Mouse (Mus musculus) intestine, embryonic 14.5 days (tissue): ENCODE data around the gene Oat. TPM values are rescaled to one million over a fixed set of nuclear protein-coding genes. Genes with fewer than 3 reads are reported as not detected.

Source experiments
- ATAC-seq: fragments of 200-750 bp; cut with Nextera tagmentation; replicated peaks from 2 replicates; pipeline ENCODE4 v1.8.0; 2017; ENCODE audit warnings: low read depth, moderate number of reproducible peaks, moderate TSS enrichment, moderate library complexity; ENCODE audit not compliant: low FRiP score, low TSS enrichment
- DNase-seq: peaks from one replicate; pipeline ENCODE4 v3.0.0-alpha.2; 2018; ENCODE audit warnings: low spot score
- H3K27ac ChIP-seq: fragments of 300-500 bp; sonication (generic); 2 replicates; pipeline ENCODE4 v1.5.1; 2014; ENCODE audit warnings: low read depth, mild to moderate bottlenecking, control low read depth
- H3K27me3 ChIP-seq: fragments of 300-500 bp; sonication (generic); replicated peaks from 2 replicates; pipeline ENCODE4 v1.6.1; 2014; ENCODE audit warnings: low read length, control low read depth; ENCODE audit not compliant: control insufficient read depth, insufficient read depth
- H3K36me3 ChIP-seq: fragments of 300-500 bp; sonication (generic); 2 replicates; pipeline ENCODE4 v1.6.1; 2014; ENCODE audit warnings: low read length, control low read depth; ENCODE audit not compliant: control insufficient read depth, insufficient read depth
- H3K4me1 ChIP-seq: fragments of 300-500 bp; sonication (generic); replicated peaks from 2 replicates; pipeline ENCODE4 v1.6.1; 2014; ENCODE audit warnings: low read length, control low read depth, mixed read lengths; ENCODE audit not compliant: control insufficient read depth, insufficient read depth
- H3K4me2 ChIP-seq: fragments of 300-500 bp; sonication (generic); 2 replicates; pipeline ENCODE4 v1.6.1; 2014; ENCODE audit warnings: low read length
- H3K4me3 ChIP-seq: fragments of 300-500 bp; sonication (generic); 2 replicates; pipeline ENCODE4 v1.5.1; 2014; ENCODE audit warnings: low read depth, low read length, control low read depth, mixed read lengths
- H3K9ac ChIP-seq: fragments of 300-500 bp; sonication (generic); 2 replicates; pipeline ENCODE4 v1.6.1; 2014; ENCODE audit warnings: mild to moderate bottlenecking, low read length
- H3K9me3 ChIP-seq: fragments of 300-500 bp; sonication (generic); 2 replicates; pipeline ENCODE4 v1.6.1; 2016; ENCODE audit warnings: low read length, control low read depth; ENCODE audit not compliant: control insufficient read depth
- WGBS: fragments of 180-500 bp; shearing (Covaris S2); extraction: QIAGEN DNeasy Blood & Tissue Kit; methylation state at CpG from one replicate; pipeline ENCODE4 v1.1.7; 2014; 5-methylcytosine and 5-hydroxymethylcytosine counted together
- polyA plus RNA-seq: library from polyadenylated mRNA; unstranded; fragments of >200 nt; fragmentation: Nextera tagmentation; extraction: Ambion mirVana; gene quantifications from 2 replicates; pipeline ENCODE4 v1.2.1, GENCODE M21; 2014

Oat gene
- polyA plus RNA-seq, 1 experiment from 2014 or later = 873 TPM

GRCm38 (mm10) chr7:132547126-132547525 lies 29.1 kb downstream of the Oat start:
- H3K4me2 ChIP-seq = no peak overlapping the region
- H3K4me3 ChIP-seq = no peak overlapping the region
- DNase-seq (no peak), ATAC-seq (no peak)
- H3K27ac ChIP-seq = no peak overlapping the region
- 76% methylated on average over 3 of the region's 3 CpGs for WGBS
- H3K27me3 ChIP-seq = no peaks in the 10 kb centered on the region
- H3K9me3 ChIP-seq = no peaks in the 10 kb centered on the region
- no peak overlapping the region for H3K9ac ChIP-seq
- 0 out of 2 replicates have a peak, but pooled peaks cover under 1% of the 10 kb centered on the region for H3K4me1 ChIP-seq
- H3K36me3 ChIP-seq = no peaks in the 10 kb centered on the region

GRCm38 (mm10) chr7:132542427-132542826 lies 33.8 kb downstream of the Oat start:
- Histone ChIP-seq H3K36me3 (no peaks in the 10 kb centered on the region), H3K27ac (no peak overlapping the region), H3K9ac (no peak overlapping the region), H3K4me2 (no peak overlapping the region), H3K9me3 (no peaks in the 10 kb centered on the region), H3K27me3 (no peaks in the 10 kb centered on the region), H3K4me3 (no peak overlapping the region), H3K4me1 (0 out of 2 replicates have a peak, but pooled peaks cover 2% of the 10 kb centered on the region)
- DNase-seq (peak; percentile 48), ATAC-seq (no peak)
- WGBS = 49% methylated on average over 4 of the region's 4 CpGs

- Histone ChIP-seq H3K4me1 (0 out of 2 replicates have a peak, but pooled peaks cover 2% of the 10 kb centered on the region), H3K4me2 (no peak overlapping the region), H3K36me3 (no peaks in the 10 kb centered on the region), H3K27me3 (no peaks in the 10 kb centered on the region), H3K9ac (no peak overlapping the region), H3K4me3 (no peak overlapping the region), H3K9me3 (no peaks in the 10 kb centered on the region), H3K27ac (no peak overlapping the region)
- ATAC-seq = no peak
- DNase-seq = no peak
- 65% methylated on average over 3 of the region's 3 CpGs for WGBS
Observed at GRCm38 (mm10) chr7:132541566-132541965, 34.6 kb downstream of the Oat start.

GRCm38 (mm10) chr7:132540597-132540996 lies 35.6 kb downstream of the Oat start:
- Histone ChIP-seq H3K4me2 (no peak overlapping the region), H3K27me3 (no peaks in the 10 kb centered on the region), H3K36me3 (no peaks in the 10 kb centered on the region), H3K9me3 (no peaks in the 10 kb centered on the region), H3K4me3 (no peak overlapping the region), H3K9ac (no peak overlapping the region), H3K4me1 (0 out of 2 replicates have a peak, but pooled peaks cover 2% of the 10 kb centered on the region), H3K27ac (no peak overlapping the region)
- ATAC-seq (no peak), DNase-seq (no peak)
- 83% methylated on average over 4 of the region's 4 CpGs for WGBS

GRCm38 (mm10) chr7:132529206-132529605 lies 47.0 kb downstream of the Oat start:
- DNase-seq (no peak), ATAC-seq (no peak)
- Histone ChIP-seq H3K36me3 (no peaks in the 10 kb centered on the region), H3K27ac (no peak overlapping the region), H3K4me2 (no peak overlapping the region), H3K4me1 (no peaks in the 10 kb centered on the region), H3K9ac (no peak overlapping the region), H3K9me3 (no peaks in the 10 kb centered on the region), H3K4me3 (no peak overlapping the region), H3K27me3 (no peaks in the 10 kb centered on the region)
- 63% methylated on average over 3 of the region's 3 CpGs for WGBS

- Histone ChIP-seq H3K4me1 (peaks cover 6% of the 10 kb centered on the region), H3K36me3 (no peaks in the 10 kb centered on the region), H3K9ac (no peak overlapping the region), H3K4me2 (no peak overlapping the region), H3K27me3 (no peaks in the 10 kb centered on the region), H3K4me3 (no peak overlapping the region), H3K9me3 (no peaks in the 10 kb centered on the region), H3K27ac (no peak overlapping the region)
- ATAC-seq = 0 out of 2 replicates have a peak, but pooled peaks have one; percentile 47
- 57% methylated on average over 7 of the region's 7 CpGs for WGBS
- DNase-seq = no peak
Observed at GRCm38 (mm10) chr7:132513419-132513982, 62.7 kb downstream of the Oat start.

GRCm38 (mm10) chr7:132509110-132509509 lies 67.1 kb downstream of the Oat start:
- H3K4me3 ChIP-seq = no peak overlapping the region
- DNase-seq (no peak), ATAC-seq (no peak)
- WGBS = 64% methylated on average over 2 of the region's 2 CpGs
- no peaks in the 10 kb centered on the region for H3K36me3 ChIP-seq
- H3K4me2 ChIP-seq = no peak overlapping the region
- no peaks in the 10 kb centered on the region for H3K27me3 ChIP-seq
- no peak overlapping the region for H3K9ac ChIP-seq
- H3K27ac ChIP-seq = no peak overlapping the region
- peaks cover 5% of the 10 kb centered on the region for H3K4me1 ChIP-seq
- no peaks in the 10 kb centered on the region for H3K9me3 ChIP-seq

Other genes with a start within 250 kb of the Oat start
- 0.26 and 0.48 TPM in 2 replicates for gene Nkx1-2, start 23.2 kb upstream of the Oat start, polyA plus RNA-seq
- 39.8 and 42.3 TPM in 2 replicates for gene Lhpp, start 34.2 kb upstream of the Oat start, polyA plus RNA-seq
- gene Fam53b, start 237.5 kb upstream of the Oat start, polyA plus RNA-seq = 20.4 and 23.2 TPM in 2 replicates